Mouse (Mus musculus): Measurements from ENCODE around the gene Ccsap. TPM values are rescaled to one million over a fixed set of nuclear protein-coding genes. Genes with fewer than 3 reads are reported as not detected.

The Ccsap gene
- total RNA-seq, 2 experiments from 2014 or later = 3.1 to 3.2 TPM

DNA sequence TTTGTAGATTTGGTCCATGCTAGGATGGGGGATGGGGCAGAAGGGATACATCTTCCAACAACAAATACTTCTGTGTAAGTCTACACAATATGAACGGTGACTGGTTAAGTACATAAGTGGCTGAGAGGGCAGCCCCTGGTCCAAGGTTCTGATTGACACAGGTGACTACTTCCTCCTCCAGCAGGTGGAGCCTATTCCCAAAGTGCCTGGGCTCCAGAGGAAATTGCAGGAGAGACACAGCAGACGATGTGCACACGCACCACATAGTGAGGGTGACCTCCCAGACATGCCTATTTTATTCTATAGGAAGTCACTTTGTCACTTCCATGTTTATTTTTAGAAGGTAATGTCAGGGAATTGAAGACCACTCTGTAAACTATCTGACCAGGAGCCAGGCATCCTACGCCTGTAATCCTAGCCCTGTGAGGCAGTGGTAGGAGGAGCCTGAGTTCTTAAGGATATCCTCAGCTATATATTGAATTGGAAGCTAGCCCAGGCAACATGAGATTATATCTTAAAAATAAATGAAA lies 20.9 kb upstream of the Ccsap start:
- intact Hi-C loops (cut with DNase I) = no loop called here
- no peak for DNase-seq

GRCm38 (mm10) chr8:123880271-123880670 lies 20.3 kb upstream of the Ccsap start:
- intact Hi-C loops (cut with DNase I) = no loop called here
- no peak for DNase-seq

DNA sequence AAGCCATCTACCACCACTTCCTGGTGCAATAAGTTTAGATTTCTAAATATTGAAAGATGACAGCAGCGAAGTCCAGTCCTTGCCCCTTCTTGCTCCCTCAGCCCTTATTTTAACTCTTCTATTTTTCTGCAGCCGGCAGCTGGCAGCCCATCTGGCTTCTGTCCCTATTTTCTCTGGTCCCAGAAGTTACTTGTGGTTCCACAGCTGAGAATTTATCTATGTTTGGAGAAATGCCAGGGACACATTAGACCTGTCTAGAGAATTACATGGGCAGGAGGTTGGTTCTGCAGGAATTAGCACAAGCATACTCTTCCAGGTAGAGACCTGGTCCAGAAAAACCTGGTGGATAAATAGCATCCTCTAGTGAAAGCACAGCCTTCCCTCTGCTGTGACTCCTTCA lies 17.9 kb upstream of the Ccsap start:
- no peak for DNase-seq
- intact Hi-C loops (cut with DNase I) = no loop called here

DNA sequence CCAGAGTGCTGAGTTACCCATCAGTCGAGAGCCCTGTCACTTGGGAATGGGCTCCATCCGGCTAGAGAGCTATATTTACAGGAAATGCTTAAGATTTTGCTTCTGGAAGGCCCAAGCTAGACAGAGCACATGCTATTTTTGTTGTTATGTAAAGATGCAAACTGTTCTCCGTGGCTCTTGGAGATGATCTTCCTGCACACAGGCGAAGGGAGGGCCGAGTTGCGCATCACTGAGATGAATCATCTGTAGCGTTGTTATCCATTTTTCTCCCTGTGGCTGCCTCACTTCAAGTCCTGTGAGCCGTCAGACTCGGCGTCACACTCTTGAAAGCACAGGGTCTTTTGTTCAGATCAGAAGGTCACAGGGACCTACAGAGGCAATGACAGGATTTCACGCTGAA lies 14.3 kb upstream of the Ccsap start:
- intact Hi-C loops (cut with DNase I) = no loop called here
- no peak for DNase-seq

GRCm38 (mm10) chr8:123873364-123873763 lies 13.4 kb upstream of the Ccsap start:
- intact Hi-C loops (cut with DNase I) = no loop called here
- no peak for DNase-seq

- intact Hi-C loops (cut with DNase I) = no loop called here
- DNase-seq = peak; percentile 22 to 57
These were observed 12.0 kb upstream of the Ccsap start for GRCm38 (mm10) chr8:123872048-123872447.

- intact Hi-C loops (cut with DNase I) = no loop called here
- DNase-seq = peak in 1 of 2 experiments; percentile 10
These were observed 7.0 kb upstream of the Ccsap start for GRCm38 (mm10) chr8:123866971-123867370.

DNA sequence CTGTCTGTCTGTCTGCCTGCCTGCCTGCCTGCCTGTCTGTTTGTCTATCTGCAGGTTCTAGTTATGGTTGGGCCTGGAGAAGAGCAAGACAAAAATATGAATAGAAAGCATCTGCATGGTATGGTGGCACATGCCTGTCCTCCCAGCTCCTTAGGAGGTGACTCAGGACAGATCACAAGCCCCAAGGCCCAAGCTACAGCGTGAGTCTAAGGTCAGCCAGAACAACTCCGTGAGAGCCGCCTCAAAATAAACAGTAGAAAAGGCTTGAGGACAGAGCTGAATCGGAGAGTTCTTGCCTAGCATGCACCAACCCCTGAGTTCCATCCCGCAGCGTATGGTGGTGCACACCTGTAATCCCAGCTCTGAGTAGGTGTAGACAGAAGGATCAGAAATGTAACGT lies 5.8 kb upstream of the Ccsap start:
- intact Hi-C loops (cut with DNase I) = no loop called here

GRCm38 (mm10) chr8:123860386-123860785 lies 377 bp upstream of the Ccsap start:
- no peak for DNase-seq

More for the DNA sequence above, 5.8 kb upstream of the Ccsap start:
- DNase-seq = no peak

GRCm38 (mm10) chr8:123858941-123859647 lies 915 bp downstream of the Ccsap start:
- DNase-seq = peak; percentile 91 to 93
- intact Hi-C loops (cut with DNase I) = no loop called here

More at GRCm38 (mm10) chr8:123860386-123860785, 377 bp upstream of the Ccsap start:
- intact Hi-C loops (cut with DNase I) = no loop called here

DNA sequence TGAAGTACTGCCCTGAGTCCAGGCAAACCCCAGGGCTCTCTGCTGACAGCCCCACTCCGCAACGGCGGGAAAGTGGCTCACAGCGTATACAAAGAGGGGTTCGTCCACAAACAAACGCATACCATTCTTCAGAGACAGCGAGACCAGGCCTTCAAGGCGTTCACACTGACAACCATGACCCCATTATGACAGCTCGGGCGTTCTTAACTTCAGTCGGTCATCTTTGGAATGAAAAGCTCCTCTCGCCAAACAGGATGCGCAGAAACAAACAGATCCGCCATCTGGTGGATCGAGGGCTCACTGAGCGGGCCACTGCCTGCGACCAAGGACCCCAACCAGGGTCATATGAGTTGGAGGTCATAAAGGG lies 1.5 kb downstream of the Ccsap start:
- intact Hi-C loops (cut with DNase I) = no loop called here
- DNase-seq = peak in 1 of 2 experiments; percentile 35

- intact Hi-C loops (cut with DNase I) = no loop called here
- DNase-seq = no peak
These were observed 2.6 kb downstream of the Ccsap start for GRCm38 (mm10) chr8:123857361-123857760.

DNA sequence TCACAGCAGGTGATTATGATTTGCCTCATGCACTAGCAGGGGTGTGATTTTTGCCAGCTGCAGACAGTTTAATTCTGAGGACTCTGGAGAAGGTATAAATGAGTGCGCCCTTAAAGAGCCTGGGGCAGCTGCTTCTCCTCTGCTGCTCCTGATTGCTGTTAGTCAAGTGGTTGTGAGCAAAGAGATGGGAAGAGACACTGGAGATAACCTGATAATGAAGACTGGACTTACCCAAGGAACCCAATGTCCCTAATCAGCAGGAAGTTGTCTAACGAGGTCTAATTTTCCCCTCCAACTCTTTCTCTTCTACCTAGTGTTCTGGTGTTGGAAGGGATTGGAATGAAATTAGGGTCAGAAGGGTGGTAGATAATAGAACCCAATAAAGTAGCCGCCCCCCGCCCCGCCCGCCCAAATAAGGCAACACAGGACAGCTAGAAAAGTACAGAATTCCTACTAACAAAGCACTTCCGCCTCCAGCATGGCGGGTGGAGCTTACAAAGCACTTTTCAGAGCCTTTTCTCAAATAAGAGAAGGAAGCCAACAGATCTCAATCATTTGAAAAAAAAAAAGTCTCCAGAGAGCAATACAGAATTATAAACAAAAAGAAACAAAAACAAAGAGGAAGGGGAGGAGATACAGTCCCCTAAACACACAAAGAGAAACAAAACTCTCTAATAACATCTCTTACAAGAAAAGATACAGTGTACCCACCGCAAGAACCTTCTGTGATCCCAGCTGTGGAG lies 5.1 kb downstream of the Ccsap start:
- DNase-seq = no peak
- intact Hi-C loops (cut with DNase I) = no loop called here

DNA sequence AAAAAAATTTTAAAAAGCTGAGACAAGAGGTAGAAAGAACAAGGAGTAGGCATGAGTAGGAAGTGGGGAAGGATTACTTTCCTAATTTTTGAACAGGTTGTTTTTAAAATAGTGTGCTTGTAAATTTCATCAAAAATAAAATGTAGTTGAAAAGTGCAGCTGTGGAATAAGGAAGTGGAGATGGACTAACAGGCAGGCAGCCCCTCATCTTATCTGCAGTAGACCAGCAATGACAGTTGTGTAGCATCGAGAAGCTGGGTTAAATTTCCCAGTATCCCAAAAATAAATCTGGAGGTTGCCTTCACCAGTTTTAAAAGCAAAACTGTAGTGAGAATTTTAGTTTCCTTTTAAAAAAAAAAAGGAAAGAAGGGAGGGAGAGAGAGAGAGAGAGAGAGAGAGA lies 5.8 kb downstream of the Ccsap start:
- DNase-seq = no peak
- intact Hi-C loops (cut with DNase I) = no loop called here

DNA sequence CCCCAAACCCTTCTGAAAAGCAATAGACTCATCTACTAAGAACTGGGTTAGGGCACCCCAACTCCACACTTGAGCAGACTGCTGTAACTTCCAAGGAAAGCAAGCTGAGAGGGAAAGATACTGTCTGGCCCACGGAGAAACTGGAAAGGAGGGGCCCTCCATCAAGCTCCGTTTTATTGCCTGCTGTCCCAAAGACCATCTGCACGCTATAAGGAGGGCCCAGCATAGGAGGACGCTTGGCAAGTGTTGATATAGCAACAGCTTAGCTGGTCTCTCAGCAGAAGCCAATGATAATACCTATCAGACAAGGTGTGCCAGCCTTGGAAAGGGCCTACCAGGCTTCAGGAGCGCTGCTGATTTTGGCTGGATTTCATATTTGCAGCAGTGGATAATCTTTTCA lies 8.4 kb downstream of the Ccsap start:
- intact Hi-C loops (cut with DNase I) = no loop called here
- no peak for DNase-seq

DNA sequence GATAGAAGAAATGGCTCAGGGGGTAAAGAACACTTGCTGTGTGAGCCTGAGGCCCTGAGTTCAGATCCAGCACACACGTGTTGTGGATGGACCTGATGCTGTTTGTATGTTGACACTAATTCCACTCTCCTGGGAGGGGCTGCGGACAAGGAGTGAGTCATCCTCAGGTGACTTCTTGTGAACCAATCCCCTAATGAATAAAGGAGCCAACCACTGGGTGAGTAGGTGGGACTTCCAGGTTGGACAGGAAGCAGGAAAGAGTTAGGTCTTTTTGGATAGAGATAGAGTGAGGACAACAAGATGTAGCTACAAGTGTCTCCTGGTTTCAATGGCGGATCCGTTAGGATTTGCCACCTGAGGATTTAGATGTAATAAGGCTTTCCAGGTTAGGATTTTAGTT lies 10.7 kb downstream of the Ccsap start:
- intact Hi-C loops (cut with DNase I) = no loop called here
- no peak for DNase-seq

GRCm38 (mm10) chr8:123847546-123847945 lies 12.5 kb downstream of the Ccsap start:
- no peak for DNase-seq
- intact Hi-C loops (cut with DNase I) = no loop called here

- intact Hi-C loops (cut with DNase I) = no loop called here
- no peak for DNase-seq
These were observed 13.5 kb downstream of the Ccsap start for GRCm38 (mm10) chr8:123846509-123846908.

DNA sequence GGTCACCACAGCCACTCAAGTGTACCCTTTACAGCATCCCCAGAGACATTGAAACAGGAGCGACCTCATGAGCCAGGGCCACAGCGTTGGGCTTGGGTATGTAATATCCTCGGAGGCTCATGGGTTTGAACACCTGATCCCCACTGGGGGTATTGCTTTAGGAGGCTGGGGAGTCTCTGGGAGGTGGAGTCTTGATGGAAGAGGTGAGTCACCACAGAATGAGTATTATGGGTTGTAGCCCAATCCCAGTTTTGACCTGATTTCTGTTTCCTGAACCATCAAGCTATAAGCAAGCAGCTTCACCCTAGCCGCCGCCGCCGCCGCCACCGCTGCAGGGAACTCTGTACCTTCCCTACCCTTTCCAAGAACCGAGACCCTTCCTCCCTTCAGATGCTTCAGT lies 14.0 kb downstream of the Ccsap start:
- intact Hi-C loops (cut with DNase I) = no loop called here
- DNase-seq = no peak

GRCm38 (mm10) chr8:123845114-123845513 lies 14.9 kb downstream of the Ccsap start:
- no peak for DNase-seq
- intact Hi-C loops (cut with DNase I) = no loop called here

- intact Hi-C loops (cut with DNase I) = no loop called here
- no peak for DNase-seq
These were observed 15.7 kb downstream of the Ccsap start for GRCm38 (mm10) chr8:123844341-123844740.

DNA sequence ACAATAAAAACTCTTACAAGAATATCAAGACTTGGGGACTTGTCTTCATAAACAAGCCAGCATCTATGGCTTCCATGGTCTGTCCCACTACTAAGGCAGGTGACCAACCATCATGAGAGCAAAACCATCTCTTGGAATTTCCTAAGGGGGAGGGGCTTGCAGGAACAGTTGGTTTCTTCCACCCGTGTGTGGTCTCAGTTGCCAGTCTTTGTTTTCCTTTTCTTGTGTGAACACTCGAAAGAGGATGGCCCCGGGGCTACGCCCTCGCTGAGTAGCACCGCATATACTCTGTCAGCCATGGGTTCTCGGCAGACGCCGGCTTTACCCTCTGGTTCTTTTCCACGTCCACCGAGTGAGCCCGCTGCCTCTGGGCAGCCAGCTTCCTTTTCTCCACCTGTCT lies 17.9 kb downstream of the Ccsap start:
- intact Hi-C loops (cut with DNase I) = no loop called here
- DNase-seq = no peak
